Mouse (Mus musculus) liver, postnatal 0 days (tissue): ENCODE results near the gene Grifin.

Source experiments
- CTCF ChIP-seq: sonication (generic); IDR thresholded peaks from 2 replicates; pipeline ENCODE4 v1.5.1; 2016; ENCODE audit warnings: antibody characterized with exemption, low read depth
- EP300 ChIP-seq: IDR thresholded peaks from 2 replicates; pipeline ENCODE4 v1.6.1; 2016; ENCODE audit warnings: antibody characterized with exemption, low read depth, mild to moderate bottlenecking

- TF ChIP-seq CTCF, result no peak
- TF ChIP-seq EP300, result no peak
These were observed at the start of gene Grifin for GRCm38 (mm10) chr5:140564896-140565295.
